Mouse (Mus musculus): ENCODE results near the gene Mad1l1. TPM values are rescaled to one million over a fixed set of nuclear protein-coding genes. Genes with fewer than 3 reads are reported as not detected.
A peak's percentile ranks its signal among the peaks of the same experiment; 100 is the strongest.

The Mad1l1 gene
- total RNA-seq, 2 experiments from 2014 or later, result 11.0 to 15.2 TPM

- no peak for DNase-seq
Observed at GRCm38 (mm10) chr5:140177582-140177981, 143.8 kb downstream of the Mad1l1 start.

GRCm38 (mm10) chr5:140176370-140176769, 145.0 kb downstream of the Mad1l1 start:
- no peak for DNase-seq

GRCm38 (mm10) chr5:140174814-140175490, 146.4 kb downstream of the Mad1l1 start:
- no peak for DNase-seq

GRCm38 (mm10) chr5:140174066-140174465, 147.3 kb downstream of the Mad1l1 start:
- no peak for DNase-seq

- no peak for DNase-seq
Observed at GRCm38 (mm10) chr5:140173181-140173580, 148.2 kb downstream of the Mad1l1 start.

GRCm38 (mm10) chr5:140171710-140172109, 149.6 kb downstream of the Mad1l1 start:
- DNase-seq, result no peak

- no peak for DNase-seq
Observed at GRCm38 (mm10) chr5:140167531-140167930, 153.8 kb downstream of the Mad1l1 start.

- DNase-seq, result no peak
Observed at GRCm38 (mm10) chr5:140167080-140167479, 154.3 kb downstream of the Mad1l1 start.

- no peak for DNase-seq
Observed at GRCm38 (mm10) chr5:140163947-140164346, 157.4 kb downstream of the Mad1l1 start.

GRCm38 (mm10) chr5:140162071-140162845, 159.1 kb downstream of the Mad1l1 start:
- no peak for DNase-seq

GRCm38 (mm10) chr5:140159007-140159406, 162.3 kb downstream of the Mad1l1 start:
- no peak for DNase-seq

- DNase-seq, result no peak
Observed at GRCm38 (mm10) chr5:140157886-140158627, 163.3 kb downstream of the Mad1l1 start.

GRCm38 (mm10) chr5:140154166-140154565, 167.2 kb downstream of the Mad1l1 start:
- no peak for DNase-seq

- no peak for DNase-seq
Observed at GRCm38 (mm10) chr5:140151871-140152270, 169.5 kb downstream of the Mad1l1 start.

GRCm38 (mm10) chr5:140151180-140151579, 170.2 kb downstream of the Mad1l1 start:
- no peak for DNase-seq

GRCm38 (mm10) chr5:140150694-140151093, 170.7 kb downstream of the Mad1l1 start:
- DNase-seq, result no peak

- DNase-seq, result no peak
Observed at GRCm38 (mm10) chr5:140150136-140150535, 171.2 kb downstream of the Mad1l1 start.

GRCm38 (mm10) chr5:140149298-140149697, 172.1 kb downstream of the Mad1l1 start:
- DNase-seq, result no peak

GRCm38 (mm10) chr5:140143541-140143940, 177.8 kb downstream of the Mad1l1 start:
- no peak for DNase-seq

- no peak for DNase-seq
Observed at GRCm38 (mm10) chr5:140141336-140141735, 180.0 kb downstream of the Mad1l1 start.

GRCm38 (mm10) chr5:140140214-140140613, 181.1 kb downstream of the Mad1l1 start:
- DNase-seq, result peak; percentile 69

- peak; percentile 49 for DNase-seq
Observed at GRCm38 (mm10) chr5:140135734-140136625, 185.4 kb downstream of the Mad1l1 start.
